Mouse (Mus musculus): Measurements from ENCODE around the gene St6galnac6. TPM values are rescaled to one million over a fixed set of nuclear protein-coding genes. Genes with fewer than 3 reads are reported as not detected.
A peak's percentile ranks its signal among the peaks of the same experiment; 100 is the strongest.

St6galnac6 gene
- total RNA-seq, 2 experiments from 2014 or later, result 59.7 to 66.0 TPM

GRCm38 (mm10) chr2:32640550-32641051, 41.1 kb downstream of the St6galnac6 start:
- no peak for DNase-seq

- no peak for DNase-seq
Observed at GRCm38 (mm10) chr2:32641810-32642209, 42.3 kb downstream of the St6galnac6 start.

- DNase-seq, result peak; percentile 45
Observed at GRCm38 (mm10) chr2:32642813-32643212, 43.3 kb downstream of the St6galnac6 start.

GRCm38 (mm10) chr2:32644083-32644482, 44.6 kb downstream of the St6galnac6 start:
- DNase-seq, result no peak

GRCm38 (mm10) chr2:32644799-32645475, 45.4 kb downstream of the St6galnac6 start:
- DNase-seq, result no peak

- no peak for DNase-seq
Observed at GRCm38 (mm10) chr2:32645647-32646046, 46.1 kb downstream of the St6galnac6 start.

GRCm38 (mm10) chr2:32646379-32647056, 47.0 kb downstream of the St6galnac6 start, which contains the start of gene Eng:
Eng (plus strand) TSS chr2:32646595.
- DNase-seq, result peak; percentile 72

GRCm38 (mm10) chr2:32647366-32647765, 47.9 kb downstream of the St6galnac6 start:
- no peak for DNase-seq

- DNase-seq, result no peak
Observed at GRCm38 (mm10) chr2:32653764-32654163, 54.3 kb downstream of the St6galnac6 start.

GRCm38 (mm10) chr2:32654743-32655393, 55.4 kb downstream of the St6galnac6 start:
- DNase-seq, result no peak

GRCm38 (mm10) chr2:32655394-32655744, 55.9 kb downstream of the St6galnac6 start:
- DNase-seq, result no peak

- no peak for DNase-seq
Observed at GRCm38 (mm10) chr2:32655826-32656225, 56.3 kb downstream of the St6galnac6 start.

- DNase-seq, result no peak
Observed at GRCm38 (mm10) chr2:32658873-32659272, 59.4 kb downstream of the St6galnac6 start.

GRCm38 (mm10) chr2:32661509-32662107, 62.1 kb downstream of the St6galnac6 start:
- DNase-seq, result no peak

- DNase-seq, result no peak
Observed at GRCm38 (mm10) chr2:32662291-32662690, 62.8 kb downstream of the St6galnac6 start.

- DNase-seq, result no peak
Observed at GRCm38 (mm10) chr2:32665345-32665744, 65.8 kb downstream of the St6galnac6 start.

GRCm38 (mm10) chr2:32665853-32666252, 66.3 kb downstream of the St6galnac6 start:
- no peak for DNase-seq

- no peak for DNase-seq
Observed at GRCm38 (mm10) chr2:32667775-32668174, 68.3 kb downstream of the St6galnac6 start.

GRCm38 (mm10) chr2:32668176-32668575, 68.7 kb downstream of the St6galnac6 start:
- DNase-seq, result no peak

GRCm38 (mm10) chr2:32669876-32670275, 70.4 kb downstream of the St6galnac6 start:
- DNase-seq, result no peak
